Mouse (Mus musculus) liver, adult 2 months (tissue): ENCODE results near the gene Cpne9. TPM values are rescaled to one million over a fixed set of nuclear protein-coding genes. Genes with fewer than 3 reads are reported as not detected.

Experiments used
- DNase-seq: peaks from one replicate; pipeline ENCODE4 v3.0.0-alpha.2; 2011; ENCODE audit warnings: low read depth, low spot score; ENCODE audit errors: extremely low read depth
- H3K27ac ChIP-seq: fragments of 200-500 bp; replicated peaks from 2 replicates; pipeline ENCODE4 v1.5.1; 2012; ENCODE audit warnings: low read depth, mild to moderate bottlenecking, control low read depth, inconsistent platforms, low read length; ENCODE audit not compliant: insufficient read depth
- H3K27me3 ChIP-seq: fragments of 200-500 bp; 2 replicates; pipeline ENCODE4 v1.6.1; 2012; ENCODE audit warnings: mild to moderate bottlenecking, moderate library complexity, low read length, inconsistent platforms; ENCODE audit not compliant: control insufficient read depth, insufficient read depth
- H3K36me3 ChIP-seq: fragments of 200-500 bp; 2 replicates; pipeline ENCODE4 v1.6.1; 2012; ENCODE audit warnings: low read length, inconsistent platforms; ENCODE audit not compliant: control insufficient read depth, insufficient read depth
- H3K4me1 ChIP-seq: fragments of 200-500 bp; 2 replicates; pipeline ENCODE4 v1.6.1; 2011; ENCODE audit warnings: low read length; ENCODE audit not compliant: control insufficient read depth, insufficient read depth
- H3K4me3 ChIP-seq: fragments of 200-500 bp; 2 replicates; pipeline ENCODE4 v1.5.1; 2011; ENCODE audit warnings: low read depth, mild to moderate bottlenecking, control low read depth, low read length, moderate library complexity; ENCODE audit not compliant: insufficient read depth
- H3K79me2 ChIP-seq: fragments of 200-500 bp; 2 replicates; pipeline ENCODE4 v1.6.1; 2012; ENCODE audit warnings: inconsistent platforms, mild to moderate bottlenecking, low read length, moderate library complexity; ENCODE audit not compliant: control insufficient read depth, insufficient read depth
- H3K9ac ChIP-seq: fragments of 200-500 bp; 2 replicates; pipeline ENCODE4 v1.6.1; 2012; ENCODE audit warnings: low read depth, mild to moderate bottlenecking, control low read depth, inconsistent platforms, low read length
- CTCF ChIP-seq: fragments of 200-500 bp; IDR thresholded peaks from 2 replicates; pipeline ENCODE4 v1.5.1; 2011; ENCODE audit warnings: low read depth, low read length, control low read depth
- POLR2A ChIP-seq: fragments of 200-500 bp; IDR thresholded peaks from 2 replicates; pipeline ENCODE4 v1.6.1; 2011; ENCODE audit warnings: low read length, control low read depth; ENCODE audit not compliant: insufficient read depth; ENCODE audit errors: extremely low read depth
- WGBS: fragments of 180-500 bp; shearing (Covaris S2); methylation state at CpG from one replicate; pipeline ENCODE4 v1.1.7; 2018; 5-methylcytosine and 5-hydroxymethylcytosine counted together
- polyA plus RNA-seq: library from polyadenylated mRNA; depleted of rRNA; stranded (reverse); fragments of >200 nt; gene quantifications from 2 replicates; pipeline ENCODE4 v1.2.3, GENCODE M21; 2012
- total RNA-seq: library from RNA; depleted of rRNA; stranded (reverse); fragments of >200 nt; gene quantifications from 2 replicates; pipeline ENCODE4 v1.2.3, GENCODE M21; 2014

Gene Cpne9
- total and polyA plus RNA-seq, 2 experiments = not detected

GRCm38 (mm10) chr6:113333137-113333950, 51.2 kb downstream of the Cpne9 start:
- Histone ChIP-seq H3K9ac (no peak overlapping the region), H3K27ac (peak overlapping the region; percentile 11; the same call in 1 of the 2 replicates), H3K4me3 (no peak overlapping the region), H3K4me1 (no peaks in the 10 kb centered on the region), H3K36me3 (peaks cover 22% of the 10 kb centered on the region; the same call in 1 of the 2 replicates), H3K27me3 (no peaks in the 10 kb centered on the region), H3K79me2 (no peaks in the 10 kb centered on the region)
- peak; percentile 45 for DNase-seq
- 75% methylated on average over 14 of the region's 14 CpGs for WGBS
- TF ChIP-seq CTCF = no peak
- TF ChIP-seq POLR2A = no peak

- Histone ChIP-seq H3K4me1 (no peaks in the 10 kb centered on the region), H3K36me3 (peaks cover 22% of the 10 kb centered on the region; the same call in 1 of the 2 replicates), H3K27me3 (no peaks in the 10 kb centered on the region), H3K79me2 (no peaks in the 10 kb centered on the region), H3K9ac (no peak overlapping the region), H3K4me3 (no peak overlapping the region), H3K27ac (no peak overlapping the region)
- no peak for TF ChIP-seq CTCF
- TF ChIP-seq POLR2A = no peak
- 79% methylated on average over 6 of the region's 6 CpGs for WGBS
- no peak for DNase-seq
These were observed 52.1 kb downstream of the Cpne9 start for GRCm38 (mm10) chr6:113334216-113334615.

- no peaks in the 10 kb centered on the region for H3K4me1 ChIP-seq
- H3K36me3 ChIP-seq = peaks cover 16% of the 10 kb centered on the region; the same call in 1 of the 2 replicates
- no peak overlapping the region for H3K4me3 ChIP-seq
- 60% methylated on average over 8 of the region's 8 CpGs for WGBS
- no peak overlapping the region for H3K9ac ChIP-seq
- no peak for TF ChIP-seq POLR2A
- no peak for TF ChIP-seq CTCF
- DNase-seq = peak; percentile 32
- no peaks in the 10 kb centered on the region for H3K79me2 ChIP-seq
- H3K27ac ChIP-seq = no peak overlapping the region
- H3K27me3 ChIP-seq = no peaks in the 10 kb centered on the region
These were observed 54.9 kb downstream of the Cpne9 start for GRCm38 (mm10) chr6:113336852-113337620.

- Histone ChIP-seq H3K36me3 (peaks cover 3% of the 10 kb centered on the region; the same call in 1 of the 2 replicates), H3K27ac (no peak overlapping the region), H3K4me3 (no peak overlapping the region), H3K79me2 (no peaks in the 10 kb centered on the region), H3K27me3 (no peaks in the 10 kb centered on the region), H3K9ac (no peak overlapping the region), H3K4me1 (peaks cover 5% of the 10 kb centered on the region)
- no peak for DNase-seq
- 86% methylated on average over 6 of the region's 6 CpGs for whole genome bisulfite sequencing
- TF ChIP-seq CTCF = no peak
- no peak for TF ChIP-seq POLR2A
These were observed 59.5 kb downstream of the Cpne9 start for GRCm38 (mm10) chr6:113341574-113341973.

GRCm38 (mm10) chr6:113342297-113342696, 60.2 kb downstream of the Cpne9 start:
- H3K27ac ChIP-seq = no peak overlapping the region
- WGBS = 74% methylated on average over 3 of the region's 7 CpGs
- H3K27me3 ChIP-seq = no peaks in the 10 kb centered on the region
- peaks cover 2% of the 10 kb centered on the region; the same call in 1 of the 2 replicates for H3K36me3 ChIP-seq
- H3K4me1 ChIP-seq = peaks cover 5% of the 10 kb centered on the region
- no peak for DNase-seq
- H3K4me3 ChIP-seq = no peak overlapping the region
- TF ChIP-seq POLR2A = no peak
- TF ChIP-seq CTCF = no peak
- H3K9ac ChIP-seq = no peak overlapping the region
- no peaks in the 10 kb centered on the region for H3K79me2 ChIP-seq
